In the genomic region with DNA sequence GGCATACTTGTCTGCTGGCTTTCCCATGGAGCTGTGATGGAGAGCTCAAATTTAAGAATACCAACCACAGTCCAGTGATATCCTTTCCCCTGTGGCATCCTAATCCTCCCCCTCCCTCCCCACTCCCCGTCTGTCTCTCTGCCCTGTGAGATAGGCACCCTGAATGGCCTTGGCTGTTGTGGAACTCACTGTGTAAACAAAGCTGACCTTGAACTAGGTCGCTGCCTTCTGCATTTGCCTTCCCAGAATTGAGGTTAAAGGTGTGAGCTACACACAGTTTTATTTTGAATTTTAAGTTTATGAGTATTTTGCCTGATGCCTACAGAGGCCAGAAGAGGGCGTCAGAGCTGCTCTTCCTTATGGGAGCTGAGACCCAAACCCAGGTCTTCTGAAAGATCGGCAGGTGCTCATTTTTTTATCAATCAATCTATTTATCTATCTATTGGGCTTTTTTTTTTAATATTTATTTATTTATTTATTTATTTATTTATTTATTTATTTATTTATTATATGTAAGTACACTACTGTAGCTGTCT, we compare ENCODE assay signal across 15 mouse cellular contexts. TPM values are rescaled to one million over a fixed set of nuclear protein-coding genes. Genes with fewer than 3 reads are reported as not detected.
A peak's percentile ranks its signal among the peaks of the same experiment; 100 is the strongest.
DNase-seq lines count a peak whose midpoint lies in the region; ATAC-seq and TF ChIP-seq lines count a peak whose summit lies in the region.
"Had no signal": no experiment of that assay in that cellular context is flagged by ENCODE, and none has a peak within 500 bp of the region (broad histone marks: within the 10 kb centered on the region; RNA-seq: fewer than 3 reads in every experiment).

No protein-coding gene starts in this region.

- H3K4me3 ChIP-seq in kidney, adult 2 months (ENCODE audit: insufficient read depth, low read depth, low read length), result no peak overlapping the region
- no peak overlapping the region for H3K4me3 ChIP-seq in lung, embryonic 14.5 days (ENCODE audit: low read depth, low read length)
- no peak overlapping the region for H3K4me3 ChIP-seq in ES-Bruce4 (ENCODE audit: low read depth, low read length)
- H3K4me3 ChIP-seq: embryonic facial prominence, embryonic 15.5 days; heart, embryonic 12.5 days; limb, embryonic 13.5 days had no signal

- no peak for TF ChIP-seq EP300 in ES-Bruce4 (IDR thresholded peaks at IDR 0.05; ENCODE audit: insufficient read depth, low read depth, low read length)

- H3K9me3 ChIP-seq in lung, embryonic 14.5 days (ENCODE audit: low read depth, low read length), result no peaks in the 10 kb centered on the region
- H3K9me3 ChIP-seq in ES-Bruce4 (replicated peaks; ENCODE audit: control insufficient read depth, insufficient read depth, low read length, poor library complexity, severe bottlenecking), result no peaks in the 10 kb centered on the region
- H3K9me3 ChIP-seq: embryonic facial prominence, embryonic 15.5 days; heart, embryonic 12.5 days; limb, embryonic 13.5 days had no signal

- peak; percentile 46 for DNase-seq in kidney, adult 2 months
- DNase-seq in kidney, postnatal 25 days, result no peak
- DNase-seq in lung, embryonic 14.5 days, result no peak
- DNase-seq in lung, postnatal 10 days, result no peak
- peak; percentile 52 for DNase-seq in induced T-regulatory cell, adult 2 months (ENCODE audit: low read depth)
- DNase-seq in left cerebral cortex, postnatal 25 days (ENCODE audit: low spot score in 2 of 2), result no peak
- DNase-seq in thymus, postnatal 25 days, result no peak

- intact Hi-C loops in left cerebral cortex, postnatal 25 days (cut with DNase I), result loop anchor here (5.0 kb wide), 1 partner anchor 36 kb away; no protein-coding TSS in a partner anchor

- no peak overlapping the region for H3K4me2 ChIP-seq in lung, embryonic 14.5 days
- H3K4me2 ChIP-seq: embryonic facial prominence, embryonic 15.5 days; heart, embryonic 12.5 days; limb, embryonic 13.5 days had no signal

- no peak overlapping the region for H3K27ac ChIP-seq in kidney, adult 2 months (ENCODE audit: insufficient read depth, low read depth, low read length)
- H3K27ac ChIP-seq in lung, embryonic 14.5 days (ENCODE audit: low read depth), result no peak overlapping the region
- H3K27ac ChIP-seq in ES-Bruce4 (ENCODE audit: insufficient read depth, low read length), result no peak overlapping the region
- H3K27ac ChIP-seq: embryonic facial prominence, embryonic 15.5 days; limb, embryonic 13.5 days had no signal

- ATAC-seq in lung, embryonic 14.5 days (ENCODE audit: insufficient read depth), result no peak
- ATAC-seq: hindbrain, embryonic 16.5 days; Patski had no signal

- H3K9ac ChIP-seq in lung, embryonic 14.5 days, result no peak overlapping the region
- no peak overlapping the region for H3K9ac ChIP-seq in ES-Bruce4 (ENCODE audit: low read depth, poor library complexity, severe bottlenecking)
- H3K9ac ChIP-seq: embryonic facial prominence, embryonic 15.5 days; heart, embryonic 12.5 days; limb, embryonic 13.5 days had no signal

- no peaks in the 10 kb centered on the region for H3K27me3 ChIP-seq in kidney, adult 2 months (replicated peaks; ENCODE audit: control insufficient read depth, insufficient read depth, low read length)
- H3K27me3 ChIP-seq in lung, embryonic 14.5 days (ENCODE audit: insufficient read depth, low read length), result no peaks in the 10 kb centered on the region
- H3K27me3 ChIP-seq in ES-Bruce4 (ENCODE audit: control insufficient read depth, insufficient read depth, low read length, poor library complexity, severe bottlenecking), result no peaks in the 10 kb centered on the region
- H3K27me3 ChIP-seq: embryonic facial prominence, embryonic 15.5 days; heart, embryonic 12.5 days; limb, embryonic 13.5 days; Patski had no signal

- H3K4me1 ChIP-seq in kidney, adult 2 months (ENCODE audit: control insufficient read depth, insufficient read depth, low read length), result peaks cover 1% of the 10 kb centered on the region; the same call in 1 of the 2 replicates
- H3K4me1 ChIP-seq in lung, embryonic 14.5 days (ENCODE audit: insufficient read depth), result peaks cover 10% of the 10 kb centered on the region; the same call in 1 of the 2 replicates
- no peaks in the 10 kb centered on the region for H3K4me1 ChIP-seq in ES-Bruce4 (ENCODE audit: control insufficient read depth, insufficient read depth, low read length)

- TF ChIP-seq POLR2A in kidney, adult 2 months (IDR thresholded peaks at IDR 0.05; ENCODE audit: low read depth, low read length), result no peak
- TF ChIP-seq POLR2A in ES-Bruce4 (IDR thresholded peaks at IDR 0.05; ENCODE audit: insufficient read depth, low read length), result no peak

- TF ChIP-seq CTCF in kidney, adult 2 months (conservative IDR thresholded peaks at IDR 0.05; ENCODE audit: insufficient read depth, insufficient read length, low read depth, low read length), result peak; percentile 30; the same call in 1 of the 2 replicates
- peak; percentile 24 for TF ChIP-seq CTCF in lung, embryonic 14.5 days (IDR thresholded peaks at IDR 0.05; ENCODE audit: low read depth)
- TF ChIP-seq CTCF in ES-Bruce4 (IDR thresholded peaks at IDR 0.05; ENCODE audit: low read depth, low read length), result peak; percentile 32

- 43% methylated on average over 4 of the region's 4 CpGs for WGBS in kidney, adult 2 months
- 35% methylated on average over 4 of the region's 4 CpGs for WGBS in lung, embryonic 14.5 days

- no peaks in the 10 kb centered on the region for H3K36me3 ChIP-seq in kidney, adult 2 months (ENCODE audit: control insufficient read depth, insufficient read depth, low read length)
- H3K36me3 ChIP-seq in lung, embryonic 14.5 days (ENCODE audit: insufficient read depth), result no peaks in the 10 kb centered on the region
- H3K36me3 ChIP-seq in ES-Bruce4 (ENCODE audit: control insufficient read depth, insufficient read depth, low read length, poor library complexity, severe bottlenecking), result no peaks in the 10 kb centered on the region
- H3K36me3 ChIP-seq: embryonic facial prominence, embryonic 15.5 days had no signal

RNA-seq across cellular contexts. Expression of a gene that starts 7.0 kb away (rescaled TPM):
- 3.9 and 4.1 TPM in 2 replicates for polyA plus RNA-seq in kidney, adult 2 months (2012; rRNA removed)
- polyA plus RNA-seq in lung, embryonic 14.5 days (2014; fragmentation: Nextera tagmentation; extraction: Ambion mirVana), result 13.2 and 14.5 TPM in 2 replicates
- polyA plus RNA-seq in ES-Bruce4 (2011; ENCODE audit: insufficient read depth, insufficient read length, low read depth, missing spikeins), result 9.3 and 10.5 TPM in 2 replicates
- total RNA-seq in left cerebral cortex, postnatal 25 days (2021), result 100 to 1,000 TPM; 388 to 416 TPM

RNA-seq across cellular contexts. Expression of a gene that starts 7.3 kb away (rescaled TPM):
- polyA plus RNA-seq in kidney, adult 2 months (2012; rRNA removed), result 111 and 121 TPM in 2 replicates
- 60.0 and 71.0 TPM in 2 replicates for polyA plus RNA-seq in lung, embryonic 14.5 days (2014; fragmentation: Nextera tagmentation; extraction: Ambion mirVana)
- polyA plus RNA-seq in ES-Bruce4 (2011; ENCODE audit: insufficient read depth, insufficient read length, low read depth, missing spikeins), result 45.8 and 48.4 TPM in 2 replicates
- 10 to 100 TPM; 35.5 to 41.4 TPM for total RNA-seq in left cerebral cortex, postnatal 25 days (2021)

RNA-seq across cellular contexts. Expression of a gene that starts 30.3 kb away (rescaled TPM):
- polyA plus RNA-seq in kidney, adult 2 months (2012; rRNA removed), result 26.7 and 36.7 TPM in 2 replicates
- polyA plus RNA-seq in lung, embryonic 14.5 days (2014; fragmentation: Nextera tagmentation; extraction: Ambion mirVana), result 137 and 139 TPM in 2 replicates
- 22.4 and 26.3 TPM in 2 replicates for polyA plus RNA-seq in ES-Bruce4 (2011; ENCODE audit: insufficient read depth, insufficient read length, low read depth, missing spikeins)
- total RNA-seq in left cerebral cortex, postnatal 25 days (2021), result under 1 TPM; 0.39 to 0.62 TPM
- total RNA-seq: gastrocnemius, postnatal 36 days; megakaryocyte, adult 5-6 weeks had no signal
- polyA plus RNA-seq: Patski had no signal

RNA-seq across cellular contexts. Expression of a gene that starts 47.7 kb away (rescaled TPM):
- polyA plus RNA-seq in kidney, adult 2 months (2012; rRNA removed), result 47.3 and 63.3 TPM in 2 replicates
- polyA plus RNA-seq in lung, embryonic 14.5 days (2014; fragmentation: Nextera tagmentation; extraction: Ambion mirVana), result 31.9 and 33.2 TPM in 2 replicates
- polyA plus RNA-seq in ES-Bruce4 (2011; ENCODE audit: insufficient read depth, insufficient read length, low read depth, missing spikeins), result 7.9 and 8.0 TPM in 2 replicates
- total RNA-seq in left cerebral cortex, postnatal 25 days (2021), result 10 to 100 TPM; 38.3 to 42.4 TPM

RNA-seq across cellular contexts. Expression of a gene that starts 48.5 kb away (rescaled TPM):
- polyA plus RNA-seq in kidney, adult 2 months (2012; rRNA removed), result 50.4 and 50.7 TPM in 2 replicates
- polyA plus RNA-seq in lung, embryonic 14.5 days (2014; fragmentation: Nextera tagmentation; extraction: Ambion mirVana), result 102 and 116 TPM in 2 replicates
- polyA plus RNA-seq in ES-Bruce4 (2011; ENCODE audit: insufficient read depth, insufficient read length, low read depth, missing spikeins), result 71.1 and 102 TPM in 2 replicates
- total RNA-seq in left cerebral cortex, postnatal 25 days (2021), result 10 to 100 TPM; 49.7 to 51.0 TPM

Comparison
In these comparisons a context has a peak if more than half of its experiments do, and no peak if none do; other contexts are left out.
1. DNase-seq: peak in kidney, adult 2 months (single experiment) and induced T-regulatory cell, adult 2 months (single experiment); none in kidney, postnatal 25 days (0 of 2), lung, embryonic 14.5 days (single experiment), lung, postnatal 10 days (single experiment), left cerebral cortex, postnatal 25 days (0 of 2) and thymus, postnatal 25 days (single experiment).
2. Peak in every context shown above with its lines, with median percentiles within 50 percentile points of each other: CTCF ChIP-seq.